Mouse (Mus musculus): Measurements from ENCODE around the gene Stt3b.
A peak's percentile ranks its signal among the peaks of the same experiment; 100 is the strongest.

GRCm38 (mm10) chr9:115310346-115311222 lies at the start of gene Stt3b:
- TF ChIP-seq CTCF (IDR thresholded peaks at IDR 0.05; ENCODE audit: borderline replicate concordance, control insufficient read depth, extremely low read depth, insufficient read depth, low read length, poor library complexity) (peak; percentile 10; the same call in 1 of the 2 replicates), POLR2A (IDR thresholded peaks at IDR 0.05; ENCODE audit: control insufficient read depth, extremely low read depth, insufficient read depth, low read length, poor library complexity) (peak; percentile 85)

Data from thymus, adult 2 months (tissue).